Mouse (Mus musculus) spleen, adult 2 months (tissue): ENCODE data around the gene Rln3.

Source experiments
- CTCF ChIP-seq: fragments of 200-500 bp; IDR thresholded peaks from 2 replicates; pipeline ENCODE4 v1.5.1; 2011; ENCODE audit warnings: mild to moderate bottlenecking, inconsistent platforms; ENCODE audit not compliant: insufficient read depth, insufficient read length, insufficient replicate concordance; ENCODE audit errors: extremely low read depth
- POLR2A ChIP-seq: fragments of 200-500 bp; IDR thresholded peaks from 2 replicates; pipeline ENCODE4 v1.6.1; 2011; ENCODE audit warnings: low read depth, low read length, inconsistent platforms

GRCm38 (mm10) chr8:84067047-84067573, 22.3 kb upstream of the Rln3 start:
- TF ChIP-seq CTCF = no peak
- TF ChIP-seq POLR2A = peak; percentile 53
